Mouse (Mus musculus) hindbrain, embryonic 13.5 days (tissue): ENCODE data around the gene Ppih. TPM values are rescaled to one million over a fixed set of nuclear protein-coding genes. Genes with fewer than 3 reads are reported as not detected.

Experiments
- ATAC-seq: fragments of 200-750 bp; cut with Nextera tagmentation; 2 replicates; pipeline ENCODE4 v1.8.0; 2017; ENCODE audit warnings: moderate TSS enrichment; ENCODE audit not compliant: low FRiP score
- H3K27ac ChIP-seq: fragments of 300-500 bp; sonication (generic); 2 replicates; pipeline ENCODE4 v1.5.1; 2015; ENCODE audit warnings: inconsistent platforms, mild to moderate bottlenecking, moderate library complexity
- H3K27me3 ChIP-seq: fragments of 300-500 bp; sonication (generic); 2 replicates; pipeline ENCODE4 v1.6.1; 2015; ENCODE audit warnings: mild to moderate bottlenecking, inconsistent platforms
- H3K36me3 ChIP-seq: fragments of 300-500 bp; sonication (generic); 2 replicates; pipeline ENCODE4 v1.6.1; 2015; ENCODE audit warnings: mild to moderate bottlenecking, inconsistent platforms
- H3K4me1 ChIP-seq: fragments of 300-500 bp; sonication (generic); replicated peaks from 2 replicates; pipeline ENCODE4 v1.6.1; 2015; ENCODE audit warnings: inconsistent platforms
- H3K4me2 ChIP-seq: fragments of 300-500 bp; sonication (generic); 2 replicates; pipeline ENCODE4 v1.6.1; 2015; ENCODE audit warnings: inconsistent platforms, mild to moderate bottlenecking, moderate library complexity
- H3K4me3 ChIP-seq: fragments of 300-500 bp; sonication (generic); 2 replicates; pipeline ENCODE4 v1.5.1; 2015; ENCODE audit warnings: mild to moderate bottlenecking, inconsistent platforms
- H3K9ac ChIP-seq: fragments of 300-500 bp; sonication (generic); 2 replicates; pipeline ENCODE4 v1.6.1; 2015; ENCODE audit warnings: mild to moderate bottlenecking, inconsistent platforms
- H3K9me3 ChIP-seq: fragments of 300-500 bp; sonication (generic); 2 replicates; pipeline ENCODE4 v1.6.1; 2016; ENCODE audit warnings: inconsistent platforms
- WGBS: fragments of 180-500 bp; shearing (Covaris S2); methylation state at CpG from one replicate; pipeline ENCODE4 v1.1.7; 2015; 5-methylcytosine and 5-hydroxymethylcytosine counted together
- polyA plus RNA-seq: library from polyadenylated mRNA; unstranded; fragments of >200 nt; fragmentation: Nextera tagmentation; extraction: Ambion mirVana; gene quantifications from 2 replicates; pipeline ENCODE4 v1.2.1, GENCODE M21; 2015

Gene Ppih
- polyA plus RNA-seq, 1 experiment from 2014 or later, result 63.4 TPM

DNA sequence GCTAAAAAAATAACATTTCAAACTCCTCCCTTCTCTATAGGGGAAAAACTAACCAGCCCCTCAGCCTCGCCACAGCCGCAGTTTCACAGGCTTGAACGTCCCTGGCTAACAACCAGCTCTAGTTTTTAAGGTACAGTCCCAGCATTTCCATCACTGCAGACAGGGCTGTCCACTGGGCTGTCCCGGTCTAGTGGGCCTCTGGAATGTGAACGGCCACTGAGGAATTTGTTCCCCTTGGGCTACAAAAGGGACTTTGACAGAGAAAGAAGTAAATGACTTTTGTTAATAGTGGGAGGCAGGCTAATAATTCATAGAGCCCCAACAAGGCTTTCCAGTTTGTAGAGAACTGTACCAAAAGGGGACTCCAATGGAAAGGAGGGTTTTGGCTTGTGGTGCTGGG, 14.9 kb downstream of the Ppih start:
- Histone ChIP-seq H3K27me3 (no peaks in the 10 kb centered on the region), H3K27ac (no peak overlapping the region), H3K9me3 (no peaks in the 10 kb centered on the region), H3K4me1 (no peaks in the 10 kb centered on the region), H3K4me2 (no peak overlapping the region), H3K36me3 (peaks cover 31% of the 10 kb centered on the region), H3K9ac (no peak overlapping the region), H3K4me3 (no peak overlapping the region)
- no peak for ATAC-seq
- 73% methylated on average over 5 of the region's 5 CpGs for WGBS

DNA sequence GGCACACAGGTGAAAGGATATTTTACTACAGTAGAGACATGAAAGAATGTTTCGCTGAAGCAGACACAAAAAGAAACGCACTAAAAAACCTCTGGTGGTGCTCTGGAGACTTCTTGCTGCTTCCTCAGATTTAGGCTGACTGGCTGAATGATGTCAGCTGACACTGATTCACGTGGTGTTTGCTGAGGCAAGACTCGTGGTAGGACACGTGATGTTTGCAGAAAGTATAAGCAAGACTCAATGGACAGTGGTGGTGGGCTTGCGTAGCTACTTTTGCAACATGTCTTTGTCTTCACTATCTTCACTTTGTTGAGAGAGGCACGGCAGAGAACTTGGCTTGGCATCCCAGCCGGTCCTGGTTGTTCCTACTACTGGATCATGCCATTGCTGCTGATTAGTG, 17.1 kb downstream of the Ppih start:
- H3K36me3 ChIP-seq, result peaks cover 17% of the 10 kb centered on the region
- H3K27me3 ChIP-seq, result no peaks in the 10 kb centered on the region
- H3K4me3 ChIP-seq, result no peak overlapping the region
- WGBS, result 95% methylated on average over 8 of the region's 8 CpGs
- ATAC-seq, result no peak
- no peak overlapping the region for H3K4me2 ChIP-seq
- H3K9me3 ChIP-seq, result no peaks in the 10 kb centered on the region
- no peak overlapping the region for H3K27ac ChIP-seq
- H3K4me1 ChIP-seq, result no peaks in the 10 kb centered on the region
- no peak overlapping the region for H3K9ac ChIP-seq

DNA sequence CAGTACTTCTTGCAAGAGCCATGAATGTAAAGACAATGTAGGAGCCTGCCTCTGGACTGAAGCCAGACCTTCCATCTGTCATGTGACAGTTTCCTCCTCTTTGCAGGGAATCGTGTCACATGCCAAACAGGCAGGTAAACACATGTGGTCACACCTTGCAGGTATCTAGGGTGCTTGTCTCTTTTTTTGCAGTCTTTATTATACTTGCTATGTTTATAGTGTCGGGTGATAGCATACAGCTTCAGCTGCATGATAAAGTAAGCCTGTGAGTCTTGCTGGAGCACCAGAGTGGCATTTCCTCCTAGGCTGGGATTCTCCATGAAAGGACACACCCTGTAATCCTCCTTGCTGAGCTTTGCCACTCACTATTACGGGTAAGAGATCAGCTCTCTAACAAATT, 18.6 kb downstream of the Ppih start:
- no peak overlapping the region for H3K9ac ChIP-seq
- WGBS, result 91% methylated on average over 3 of the region's 3 CpGs
- H3K27me3 ChIP-seq, result no peaks in the 10 kb centered on the region
- H3K4me3 ChIP-seq, result no peak overlapping the region
- H3K4me1 ChIP-seq, result no peaks in the 10 kb centered on the region
- no peak for ATAC-seq
- no peak overlapping the region for H3K4me2 ChIP-seq
- H3K36me3 ChIP-seq, result peaks cover 3% of the 10 kb centered on the region
- H3K9me3 ChIP-seq, result no peaks in the 10 kb centered on the region
- no peak overlapping the region for H3K27ac ChIP-seq

DNA sequence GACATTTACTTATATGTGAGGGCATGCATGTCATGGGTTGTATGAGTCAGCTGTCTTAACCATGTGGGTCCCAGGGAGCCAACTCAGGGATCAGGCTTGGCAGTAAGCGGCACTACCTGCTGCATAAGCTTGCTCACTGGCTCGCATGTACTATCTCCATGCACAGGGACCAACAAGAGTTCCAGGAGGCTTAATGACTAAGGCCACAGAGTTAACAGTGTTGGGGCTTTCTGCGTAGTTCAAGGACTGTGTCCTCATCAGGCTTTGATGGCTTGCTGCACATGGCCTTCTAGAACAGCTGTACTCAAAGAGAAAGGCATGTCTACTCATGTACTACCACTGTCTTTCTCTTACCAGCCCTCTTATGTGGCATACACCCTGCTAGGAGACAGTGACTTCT, 19.6 kb downstream of the Ppih start:
- H3K9me3 ChIP-seq, result no peaks in the 10 kb centered on the region
- no peaks in the 10 kb centered on the region for H3K27me3 ChIP-seq
- peaks cover 2% of the 10 kb centered on the region for H3K4me1 ChIP-seq
- H3K9ac ChIP-seq, result no peak overlapping the region
- no peak overlapping the region for H3K4me2 ChIP-seq
- no peak for ATAC-seq
- no peak overlapping the region for H3K4me3 ChIP-seq
- WGBS, result 94% methylated on average over 3 of the region's 3 CpGs
- H3K27ac ChIP-seq, result no peak overlapping the region
- no peaks in the 10 kb centered on the region for H3K36me3 ChIP-seq

DNA sequence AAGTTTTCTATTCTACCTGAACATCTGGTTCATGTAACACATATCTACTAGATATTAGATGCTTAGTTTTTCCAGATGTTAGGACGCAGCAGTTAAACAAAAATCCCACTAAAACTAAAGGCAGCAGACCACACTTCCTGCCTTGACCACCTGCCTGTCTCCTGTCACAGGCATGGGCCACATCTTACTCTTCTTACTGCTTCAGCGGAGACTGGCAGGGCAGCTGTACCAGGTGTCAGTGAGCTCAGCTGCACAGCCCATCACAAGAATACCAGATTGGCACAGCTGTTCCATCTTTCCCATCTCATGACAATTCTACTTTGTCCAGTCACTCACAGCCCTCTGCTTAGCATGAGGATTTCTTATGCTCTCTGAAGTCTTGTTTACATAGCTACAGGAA, 23.0 kb downstream of the Ppih start:
- H3K4me1 ChIP-seq, result peaks cover 10% of the 10 kb centered on the region
- H3K9ac ChIP-seq, result no peak overlapping the region
- no peaks in the 10 kb centered on the region for H3K27me3 ChIP-seq
- H3K9me3 ChIP-seq, result no peaks in the 10 kb centered on the region
- H3K36me3 ChIP-seq, result no peaks in the 10 kb centered on the region
- H3K4me2 ChIP-seq, result no peak overlapping the region
- H3K4me3 ChIP-seq, result no peak overlapping the region
- H3K27ac ChIP-seq, result no peak overlapping the region
- WGBS, result 68% methylated on average over 2 of the region's 2 CpGs
- ATAC-seq, result no peak

- H3K27me3 ChIP-seq, result no peaks in the 10 kb centered on the region
- H3K9me3 ChIP-seq, result no peaks in the 10 kb centered on the region
- H3K4me1 ChIP-seq, result peaks cover 32% of the 10 kb centered on the region
- H3K27ac ChIP-seq, result peak overlapping the region; percentile 96
- WGBS, result 7% methylated on average over 6 of the region's 6 CpGs
- peak overlapping the region; percentile 71 for H3K4me2 ChIP-seq
- no peak for ATAC-seq
- H3K9ac ChIP-seq, result peak overlapping the region; percentile 83
- H3K36me3 ChIP-seq, result no peaks in the 10 kb centered on the region; the same call in 1 of the 2 replicates
- H3K4me3 ChIP-seq, result peak overlapping the region; percentile 96
These were observed 25.3 kb downstream of the Ppih start for GRCm38 (mm10) chr4:119295134-119295453.

DNA sequence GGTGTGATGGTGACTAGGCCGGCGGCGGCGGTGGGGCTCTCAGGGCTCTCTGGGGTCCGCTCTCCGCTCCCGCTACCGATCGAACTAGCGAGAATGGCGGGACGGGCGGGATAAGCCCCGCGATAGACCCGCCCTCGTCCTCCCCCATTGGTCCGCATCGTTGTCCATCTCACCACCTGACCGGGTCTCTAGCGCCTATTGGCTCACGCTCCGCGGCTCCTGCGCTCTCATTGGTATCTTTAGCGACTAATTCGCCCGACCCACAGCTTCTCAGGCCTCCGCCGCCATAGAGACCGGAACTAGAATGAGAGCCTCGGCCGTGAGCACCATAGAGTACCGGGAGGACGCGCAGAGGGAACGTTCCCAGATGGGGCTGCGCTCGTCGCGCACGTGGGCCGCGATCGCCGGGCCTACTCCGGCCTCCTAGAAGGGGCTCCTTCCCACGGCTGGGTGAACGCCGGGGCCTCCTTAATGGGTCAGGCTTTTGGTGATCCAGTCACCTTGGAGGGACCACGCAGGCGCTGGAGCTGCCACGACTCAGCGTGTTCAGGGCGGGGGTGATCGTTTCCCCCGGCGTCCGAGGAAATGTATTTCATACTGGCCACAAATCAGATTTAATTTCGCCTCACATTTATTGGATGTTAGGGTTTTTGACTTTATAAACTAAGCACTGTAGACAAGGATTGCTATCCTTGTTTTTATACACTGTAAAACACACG, 25.8 kb downstream of the Ppih start, which contains the start of gene Ybx1:
Gene Ybx1, minus strand, starts transcription at position 190 of the 719 bp plus-strand sequence.
- Histone ChIP-seq H3K4me2 (peak within 1 kb of the TSS; percentile 83), H3K36me3 (no peaks in the 10 kb centered on the region; the same call in 1 of the 2 replicates), H3K27me3 (no peaks in the 10 kb centered on the region), H3K9me3 (no peaks in the 10 kb centered on the region), H3K9ac (peak within 1 kb of the TSS; percentile 92), H3K4me1 (peaks cover 35% of the 10 kb centered on the region), H3K27ac (peak within 1 kb of the TSS; percentile 96), H3K4me3 (peak within 1 kb of the TSS; percentile 96)
- WGBS, result under 1% methylated on average over 61 of the region's 61 CpGs
- peak; percentile 99 for ATAC-seq

DNA sequence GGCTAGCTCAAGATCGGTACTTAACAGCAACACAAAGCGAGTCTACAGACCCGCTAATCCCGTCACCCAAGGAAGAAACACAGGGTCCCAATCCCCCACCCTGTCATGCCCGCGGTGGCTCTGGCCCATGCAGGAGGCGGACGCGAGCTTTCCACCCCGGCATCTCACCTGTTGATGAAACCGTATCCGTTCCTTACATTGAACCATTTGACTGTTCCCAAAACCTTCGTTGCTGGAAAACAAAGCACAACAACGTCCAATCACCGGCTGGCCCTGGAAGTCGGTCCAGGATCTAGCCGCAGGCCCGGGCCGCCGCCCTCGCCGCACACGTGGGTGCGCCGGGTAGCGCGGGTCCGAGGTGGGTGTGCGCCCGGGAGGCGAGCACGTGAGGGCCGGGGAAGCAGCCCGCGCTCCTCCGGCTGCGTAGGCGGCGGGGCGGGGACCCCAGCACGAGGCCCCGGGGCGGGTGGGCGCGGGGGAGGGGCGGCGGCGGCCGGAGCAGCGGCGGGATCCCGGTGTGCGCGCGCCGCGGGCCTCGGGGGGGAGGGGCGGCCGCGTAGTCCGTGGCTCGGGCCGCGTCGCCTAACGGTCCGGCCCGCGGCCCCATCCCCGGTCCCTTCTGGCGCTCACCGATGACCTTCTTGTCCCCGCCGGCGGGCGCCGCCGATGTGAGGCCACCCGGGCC, 26.6 kb downstream of the Ppih start:
- Histone ChIP-seq H3K27ac (peak overlapping the region; percentile 91), H3K36me3 (peaks cover 2% of the 10 kb centered on the region; the same call in 1 of the 2 replicates), H3K27me3 (no peaks in the 10 kb centered on the region), H3K4me2 (peak overlapping the region; percentile 83), H3K4me1 (peaks cover 39% of the 10 kb centered on the region), H3K4me3 (peak overlapping the region; percentile 96), H3K9me3 (no peaks in the 10 kb centered on the region), H3K9ac (peak overlapping the region; percentile 92)
- ATAC-seq, result peak; percentile 29
- WGBS, result under 1% methylated on average over 38 of the region's 80 CpGs

DNA sequence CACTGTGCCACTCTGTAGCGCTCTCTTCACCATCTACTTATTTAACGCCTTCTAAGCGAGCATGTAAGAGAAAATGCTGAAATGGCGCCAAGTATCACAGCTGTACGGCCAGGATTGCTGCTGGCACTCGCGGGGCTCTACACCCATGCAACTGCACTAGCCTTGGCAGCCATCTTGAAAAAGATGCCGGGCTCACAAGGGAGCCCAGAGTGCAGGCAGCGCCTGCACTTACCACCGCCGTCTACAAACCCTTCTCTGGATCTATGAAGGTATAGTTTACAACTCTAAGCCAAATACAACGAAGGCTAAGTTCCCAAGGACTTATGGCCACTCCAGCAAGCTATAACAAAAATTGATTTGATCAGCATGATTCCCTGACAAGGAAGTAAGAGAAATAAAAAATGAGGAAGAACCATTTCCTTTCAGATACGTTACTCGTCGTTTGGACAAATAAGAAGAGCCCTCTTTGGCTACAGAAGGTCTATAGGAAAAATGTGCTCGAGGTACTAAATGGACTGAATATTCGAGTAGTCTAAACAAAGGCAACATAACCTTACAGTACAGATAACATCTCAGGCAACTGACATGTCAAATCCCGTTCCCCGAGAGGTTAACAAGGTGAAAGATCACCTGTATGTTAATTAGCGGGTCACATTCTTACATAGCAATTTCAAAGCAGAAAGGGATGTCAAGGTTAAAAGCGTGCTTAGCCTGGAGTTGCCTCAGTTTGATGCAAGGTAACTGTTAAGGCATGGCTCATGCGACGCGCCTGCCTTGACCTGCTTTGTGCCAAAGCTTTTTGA, 27.4 kb downstream of the Ppih start:
- peak overlapping the region; percentile 92 for H3K9ac ChIP-seq
- H3K9me3 ChIP-seq, result no peaks in the 10 kb centered on the region
- peak overlapping the region; percentile 83 for H3K4me2 ChIP-seq
- H3K4me3 ChIP-seq, result peak overlapping the region; percentile 96
- H3K36me3 ChIP-seq, result peaks cover 3% of the 10 kb centered on the region; the same call in 1 of the 2 replicates
- no peak for ATAC-seq
- 2% methylated on average over 24 of the region's 24 CpGs for WGBS
- H3K27me3 ChIP-seq, result no peaks in the 10 kb centered on the region
- H3K27ac ChIP-seq, result peak overlapping the region; percentile 91
- H3K4me1 ChIP-seq, result peaks cover 41% of the 10 kb centered on the region

GRCm38 (mm10) chr4:119291921-119292320, 28.4 kb downstream of the Ppih start:
- peak overlapping the region; percentile 92 for H3K9ac ChIP-seq
- peaks cover 3% of the 10 kb centered on the region; the same call in 1 of the 2 replicates for H3K36me3 ChIP-seq
- peak overlapping the region; percentile 91; the same call in 1 of the 2 replicates for H3K27ac ChIP-seq
- peaks cover 47% of the 10 kb centered on the region for H3K4me1 ChIP-seq
- no peaks in the 10 kb centered on the region for H3K9me3 ChIP-seq
- no peak for ATAC-seq
- H3K4me3 ChIP-seq, result peak overlapping the region; percentile 96
- peak overlapping the region; percentile 83 for H3K4me2 ChIP-seq
- no peaks in the 10 kb centered on the region for H3K27me3 ChIP-seq
- 81% methylated on average over 1 of the region's 1 CpGs for WGBS

DNA sequence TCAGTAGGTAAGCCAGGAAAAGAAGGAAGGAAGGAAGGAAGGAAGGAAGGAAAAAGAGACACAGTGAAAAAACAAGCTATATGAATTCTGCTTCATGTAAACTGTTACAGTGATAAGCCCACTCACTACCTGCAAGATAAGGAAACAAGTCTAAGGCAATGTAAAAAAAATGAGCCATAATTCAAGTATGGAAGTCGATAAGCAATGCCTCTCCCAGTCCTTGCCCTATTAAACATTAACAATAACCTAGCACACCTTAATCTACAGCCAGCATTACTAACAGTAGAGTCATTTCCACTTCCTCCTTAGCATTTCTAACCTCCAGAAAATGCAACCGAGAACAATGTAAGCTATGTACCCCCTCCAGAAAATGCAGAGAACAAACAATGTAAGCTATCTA, 35.0 kb downstream of the Ppih start:
- Histone ChIP-seq H3K27ac (no peak overlapping the region), H3K9ac (no peak overlapping the region), H3K4me3 (no peak overlapping the region), H3K9me3 (no peaks in the 10 kb centered on the region), H3K4me1 (peaks cover 16% of the 10 kb centered on the region), H3K27me3 (no peaks in the 10 kb centered on the region), H3K4me2 (no peak overlapping the region), H3K36me3 (peaks cover 46% of the 10 kb centered on the region)
- 91% methylated on average over 2 of the region's 2 CpGs for WGBS
- no peak for ATAC-seq

GRCm38 (mm10) chr4:119284861-119285260, 35.5 kb downstream of the Ppih start:
- Histone ChIP-seq H3K27ac (no peak overlapping the region), H3K4me2 (no peak overlapping the region), H3K4me3 (no peak overlapping the region), H3K9me3 (no peaks in the 10 kb centered on the region), H3K27me3 (no peaks in the 10 kb centered on the region), H3K36me3 (peaks cover 51% of the 10 kb centered on the region), H3K4me1 (peaks cover 14% of the 10 kb centered on the region), H3K9ac (no peak overlapping the region)
- WGBS, result 92% methylated on average over 1 of the region's 1 CpGs
- no peak for ATAC-seq
